ENCODE assay signal across 1 mouse cellular context in the genomic region with DNA sequence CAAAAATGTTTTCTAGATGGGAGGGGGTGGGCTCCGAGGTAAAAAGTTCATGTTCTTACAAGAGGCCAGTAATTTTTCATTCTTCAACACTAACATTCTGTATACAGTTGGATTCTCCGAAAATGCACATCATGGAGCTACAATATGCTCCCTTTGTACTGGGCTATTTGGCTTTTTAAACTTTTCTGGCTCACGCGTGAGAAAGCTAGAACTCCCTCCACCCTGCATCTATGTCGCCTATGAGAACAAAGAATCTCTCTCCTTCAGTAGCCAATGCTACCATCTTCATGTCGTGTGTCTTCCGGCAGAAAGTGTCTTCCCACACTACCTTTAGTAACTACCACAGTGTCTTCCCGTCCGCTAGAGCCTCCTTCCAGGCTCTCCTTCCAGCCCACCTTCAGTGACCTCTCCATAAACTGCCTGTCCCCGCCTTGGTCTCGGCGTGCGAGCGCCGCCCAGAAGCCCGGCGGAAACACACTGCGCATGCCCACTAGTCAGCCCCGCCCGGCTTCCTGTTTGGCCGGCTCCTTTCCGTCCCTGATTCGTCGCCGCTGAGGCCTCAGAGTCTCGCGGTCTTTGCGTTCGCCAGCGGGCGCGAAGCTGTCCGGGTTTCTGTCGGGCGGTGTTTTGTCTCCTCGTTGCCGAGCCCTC.
TF ChIP-seq lines count a peak whose summit lies in the region.

A gene (plus strand): TSS at position 529 of the 651 bp plus-strand sequence.

TF ChIP-seq in CH12.LX, 34 proteins besides CTCF, POLR2A, EP300 and RAD21 (continued from another document):
- TF ChIP-seq CHD2 (IDR thresholded peaks at IDR 0.05; ENCODE audit: low read length) (peak; percentile 99), MAZ (IDR thresholded peaks at IDR 0.05; ENCODE audit: low read depth, low read length) (peak; percentile 36; the same call in 1 of the 2 replicates), KAT2A (IDR thresholded peaks at IDR 0.05; ENCODE audit: insufficient replicate concordance, low read length) (peak; percentile 80; the same call in 1 of the 2 replicates), TCF12 (IDR thresholded peaks at IDR 0.05; ENCODE audit: low read depth, low read length) (peak; percentile 86), USF1 (IDR thresholded peaks at IDR 0.05; ENCODE audit: low read depth, low read length) (no peak), MEF2A (IDR thresholded peaks at IDR 0.05; ENCODE audit: borderline replicate concordance, low read depth, low read length) (no peak), MYC (IDR thresholded peaks at IDR 0.05; ENCODE audit: low read depth, low read length) (no peak; the same call in 1 of the 2 replicates), BHLHE40 (IDR thresholded peaks at IDR 0.05; ENCODE audit: low read depth, low read length) (no peak), ZMIZ1 (IDR thresholded peaks at IDR 0.05; ENCODE audit: low read depth, low read length) (0 out of 2 replicates have a peak, but pooled peaks have one; percentile 62), NELFE (IDR thresholded peaks at IDR 0.05; ENCODE audit: low read depth, low read length) (peak; percentile 90; the same call in 1 of the 2 replicates), POLR2AphosphoS2 (IDR thresholded peaks at IDR 0.05; ENCODE audit: low read depth, low read length) (0 out of 2 replicates have a peak, but pooled peaks have one; percentile 38), ZC3H11A (IDR thresholded peaks at IDR 0.05; ENCODE audit: low read depth, low read length) (no peak), ETS1 (conservative IDR thresholded peaks at IDR 0.05; ENCODE audit: low read depth, low read length) (no peak), ZKSCAN1 (IDR thresholded peaks at IDR 0.05; ENCODE audit: borderline replicate concordance, low read depth, low read length) (no peak), PAX5 (IDR thresholded peaks at IDR 0.05; ENCODE audit: low read length) (no peak), MAFK (IDR thresholded peaks at IDR 0.05; ENCODE audit: insufficient replicate concordance, low read length) (no peak), JUN (IDR thresholded peaks at IDR 0.05; ENCODE audit: insufficient read depth, low read depth, low read length) (no peak), MXI1 (IDR thresholded peaks at IDR 0.05; ENCODE audit: low read depth, low read length) (peak; percentile 60; the same call in 1 of the 2 replicates), RCOR1 (conservative IDR thresholded peaks at IDR 0.05; ENCODE audit: low read depth, low read length) (no peak; the same call in 1 of the 2 replicates)
TF ChIP-seq in CH12.LX: peak in this region for 16.
